Mouse (Mus musculus) urinary bladder, postnatal 14 days (tissue): ENCODE results near the gene Rgl1.

ENCODE experiments used
- DNase-seq: peaks from one replicate; pipeline ENCODE4 v3.0.0; 2021; ENCODE audit warnings: low spot score

Rgl1 gene

GRCm38 (mm10) chr1:152766032-152766772 is at the start of gene Rgl1, which contains the start of gene Arpc5:
Gene Rgl1, minus strand, starts transcription at chr1:152766351.
Gene Arpc5, plus strand, starts transcription at chr1:152766542.
- DNase-seq, result peak; percentile 97

- DNase-seq, result no peak
Observed at GRCm38 (mm10) chr1:152815265-152815701, 49.1 kb upstream of the Rgl1 start.

- DNase-seq, result no peak
Observed at GRCm38 (mm10) chr1:152810533-152811439, 44.6 kb upstream of the Rgl1 start.

GRCm38 (mm10) chr1:152809541-152810252 is 43.5 kb upstream of the Rgl1 start:
- no peak for DNase-seq

GRCm38 (mm10) chr1:152808392-152808680 is 42.2 kb upstream of the Rgl1 start:
- no peak for DNase-seq

- DNase-seq, result no peak
Observed at GRCm38 (mm10) chr1:152807619-152808391, 41.7 kb upstream of the Rgl1 start.

- DNase-seq, result no peak
Observed at GRCm38 (mm10) chr1:152804907-152805306, 38.8 kb upstream of the Rgl1 start.

- DNase-seq, result no peak
Observed at GRCm38 (mm10) chr1:152800633-152801176, 34.6 kb upstream of the Rgl1 start.

GRCm38 (mm10) chr1:152799897-152800296 is 33.7 kb upstream of the Rgl1 start, which contains the start of gene Ncf2:
Gene Ncf2, plus strand, starts transcription at chr1:152800194.
- no peak for DNase-seq

- no peak for DNase-seq
Observed at GRCm38 (mm10) chr1:152798125-152798524, 32.0 kb upstream of the Rgl1 start.

GRCm38 (mm10) chr1:152796683-152797263 is 30.6 kb upstream of the Rgl1 start:
- no peak for DNase-seq

GRCm38 (mm10) chr1:152795688-152796255 is 29.6 kb upstream of the Rgl1 start:
- DNase-seq, result no peak

- DNase-seq, result no peak
Observed at GRCm38 (mm10) chr1:152793495-152794130, 27.5 kb upstream of the Rgl1 start.

GRCm38 (mm10) chr1:152792736-152793494 is 26.8 kb upstream of the Rgl1 start:
- no peak for DNase-seq

- no peak for DNase-seq
Observed at GRCm38 (mm10) chr1:152791269-152791668, 25.1 kb upstream of the Rgl1 start.

- no peak for DNase-seq
Observed at GRCm38 (mm10) chr1:152790821-152791220, 24.7 kb upstream of the Rgl1 start.

- DNase-seq, result peak; percentile 55
Observed at GRCm38 (mm10) chr1:152790254-152790653, 24.1 kb upstream of the Rgl1 start.

GRCm38 (mm10) chr1:152788121-152788660 is 22.0 kb upstream of the Rgl1 start:
- DNase-seq, result no peak

- DNase-seq, result no peak
Observed at GRCm38 (mm10) chr1:152786953-152787352, 20.8 kb upstream of the Rgl1 start.
